Mouse (Mus musculus): ENCODE results near the gene Rcsd1.

GRCm38 (mm10) chr1:165705368-165705767 lies 4.2 kb downstream of the Rcsd1 start:
- TF ChIP-seq POLR2A (IDR thresholded peaks at IDR 0.05; ENCODE audit: borderline replicate concordance, insufficient read depth, low read length), result no peak
- TF ChIP-seq CTCF (IDR thresholded peaks at IDR 0.05; ENCODE audit: borderline replicate concordance, insufficient read depth, low read depth, low read length), result no peak

Data from cerebellum, adult 2 months (tissue).